Mouse (Mus musculus) MEL (cell line): ENCODE measurements around the gene Fam57a.
A peak's percentile ranks its signal among the peaks of the same experiment; 100 is the strongest.

ENCODE experiments used
- CTCF ChIP-seq, 3 experiments: IDR thresholded peaks in 2 of 3; conservative IDR thresholded peaks in 1 of 3; 2 replicates each; pipeline ENCODE4 v1.5.1; 2011 to 2012; ENCODE audit warnings: low read length in 3 of 3, low read depth in 2 of 3, mild to moderate bottlenecking in 2 of 3, improper control_type of control experiment in 1 of 3, inconsistent platforms in 1 of 3, mixed read lengths in 1 of 3, moderate library complexity in 1 of 3; ENCODE audit not compliant: control insufficient read depth in 1 of 3, insufficient read depth in 1 of 3, poor library complexity in 1 of 3, severe bottlenecking in 1 of 3
- EP300 ChIP-seq, 2 experiments: IDR thresholded peaks; 2 replicates each; pipeline ENCODE4 v1.6.1; 2011; ENCODE audit warnings: improper control_type of control experiment in 2 of 2, low read length in 2 of 2, low read depth in 1 of 2, mild to moderate bottlenecking in 1 of 2
- ETS1 ChIP-seq: IDR thresholded peaks from 2 replicates; pipeline ENCODE4 v1.6.1; 2012; ENCODE audit warnings: low read depth, mild to moderate bottlenecking, inconsistent platforms, low read length, improper control_type of control experiment, moderate library complexity
- JUND ChIP-seq: IDR thresholded peaks from 2 replicates; pipeline ENCODE4 v1.6.1; 2011; ENCODE audit warnings: low read depth, mild to moderate bottlenecking, improper control_type of control experiment, low read length
- USF2 ChIP-seq, 2 experiments: IDR thresholded peaks; 2 replicates each; pipeline ENCODE4 v1.6.1; 2011 to 2012; ENCODE audit warnings: improper control_type of control experiment in 2 of 2, low read length in 2 of 2, borderline replicate concordance in 1 of 2, inconsistent platforms in 1 of 2, low read depth in 1 of 2, mild to moderate bottlenecking in 1 of 2; ENCODE audit not compliant: insufficient read depth in 1 of 2

DNA sequence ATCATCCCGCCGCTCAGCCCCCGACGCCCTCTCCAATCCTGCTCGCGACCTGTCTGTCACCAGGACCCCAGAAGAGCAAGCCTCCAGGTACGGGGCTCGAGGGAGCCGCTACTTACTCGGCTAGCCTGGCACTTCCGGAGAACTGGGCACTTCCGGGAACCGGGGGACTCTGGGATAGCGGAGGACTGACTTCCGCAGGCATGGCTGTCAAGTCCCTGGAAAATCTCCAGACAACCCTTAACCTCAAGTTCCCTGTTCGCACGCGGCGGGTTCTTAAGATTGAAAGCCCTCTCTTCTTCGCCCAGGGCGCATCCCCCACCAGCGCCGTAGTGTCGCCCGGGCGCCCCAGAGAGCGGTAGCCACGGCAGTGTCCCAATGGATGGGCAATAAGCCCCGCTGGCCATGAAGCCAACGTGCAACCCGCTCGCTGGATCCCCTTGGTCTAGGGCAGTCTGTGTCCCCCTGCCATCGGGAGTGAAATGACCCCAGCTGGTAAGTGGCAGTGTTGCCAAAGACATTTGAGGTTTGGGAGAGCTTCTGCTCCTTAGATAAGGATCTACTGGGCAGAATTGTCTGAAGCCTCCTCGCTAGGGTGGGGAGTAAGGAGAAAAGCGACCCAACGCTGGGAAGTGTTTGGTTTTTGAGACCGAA is at the start of gene Fam57a, which contains the start of gene Vps53:
- TF ChIP-seq EP300 (IDR thresholded peaks at IDR 0.05; ENCODE audit: low read depth in 1 of 2, low read length in 2 of 2) (peak in 1 of 2 experiments; percentile 15; a peak in 2 of 4 replicates), JUND (no peak), ETS1 (0 out of 2 replicates have a peak, but pooled peaks have one; percentile 35), CTCF (IDR thresholded peaks at IDR 0.05 in 2 of 3, conservative IDR thresholded peaks at IDR 0.05 in 1 of 3; ENCODE audit: control insufficient read depth in 1 of 3, insufficient read depth in 1 of 3, low read depth in 2 of 3, low read length in 3 of 3, poor library complexity in 1 of 3, severe bottlenecking in 1 of 3) (no peak), USF2 (IDR thresholded peaks at IDR 0.05; ENCODE audit: borderline replicate concordance in 1 of 2, insufficient read depth in 1 of 2, low read depth in 1 of 2, low read length in 2 of 2) (no peak)
